Mouse (Mus musculus) left cerebral cortex, adult 2 months (tissue): ENCODE data around the gene Elf3. TPM values are rescaled to one million over a fixed set of nuclear protein-coding genes. Genes with fewer than 3 reads are reported as not detected.
A peak's percentile ranks its signal among the peaks of the same experiment; 100 is the strongest.

Experiments used
- DNase-seq, 2 experiments: peaks; one replicate each; pipeline ENCODE4 v3.0.0; 2021 to 2022; ENCODE audit warnings: low spot score in 2 of 2, mixed read lengths in 1 of 2; ENCODE audit errors: extremely low spot score in 1 of 2
- H3K27ac ChIP-seq: fragments of 200-600 bp; 2 replicates; pipeline ENCODE4 v1.8.1; 2022
- H3K4me3 ChIP-seq: fragments of 200-600 bp; 2 replicates; pipeline ENCODE4 v1.8.1; 2022
- CTCF ChIP-seq: fragments of 200-600 bp; IDR thresholded peaks from 2 replicates; pipeline ENCODE4 v1.8.1; 2022; ENCODE audit warnings: antibody characterized with exemption, mild to moderate bottlenecking, moderate library complexity
- intact Hi-C: fragments of 180-260 bp; cut with DNase I; formaldehyde crosslinking; loops from one replicate; pipeline ENCODE4 v1.15.1; 2025
- long read RNA-seq, 2 experiments: library from polyadenylated mRNA; stranded (forward); transcript quantifications; one replicate each; pipeline ENCODE4 v2.0.0; 2021; ENCODE audit warnings: borderline mapping rate in 2 of 2
- total RNA-seq, 2 experiments: library from RNA; stranded (reverse); gene quantifications; 2 replicates each; pipeline ENCODE4 v1.2.3; 2021

Elf3 gene
- total RNA-seq = not detected
- long read RNA-seq, experiment 1 = 0 reads
- long read RNA-seq, experiment 2 = 0 reads

- Histone ChIP-seq H3K27ac (no peak within 1 kb of the TSS), H3K4me3 (no peak within 1 kb of the TSS; the same call in 1 of the 2 replicates)
- no peak for TF ChIP-seq CTCF
- no peak for DNase-seq
- intact Hi-C loops = loop anchor here (1.0 to 2.0 kb wide), 2 partner anchors 86 to 110 kb away; no protein-coding TSS in a partner anchor
These were observed at the start of gene Elf3 for GRCm38 (mm10) chr1:135258380-135259127. Elf3 (minus strand) TSS chr1:135258568.

GRCm38 (mm10) chr1:135290908-135291307 is 32.5 kb upstream of the Elf3 start:
- TF ChIP-seq CTCF = no peak
- Histone ChIP-seq H3K4me3 (no peak overlapping the region), H3K27ac (no peak overlapping the region)
- intact Hi-C loops = no loop called here
- no peak for DNase-seq

- no peak for DNase-seq
- TF ChIP-seq CTCF = no peak
- no peak overlapping the region for H3K27ac ChIP-seq
- no peak overlapping the region for H3K4me3 ChIP-seq
- intact Hi-C loops = no loop called here
These were observed 27.9 kb upstream of the Elf3 start for GRCm38 (mm10) chr1:135286311-135286710.

- intact Hi-C loops = no loop called here
- Histone ChIP-seq H3K27ac (peak within 1 kb of the TSS; percentile 93), H3K4me3 (peak within 1 kb of the TSS; percentile 98)
- TF ChIP-seq CTCF = no peak; the same call in 1 of the 2 replicates
- peak; percentile 69 to 74 for DNase-seq
These were observed 25.5 kb upstream of the Elf3 start, which contains the start of gene Rnpep for GRCm38 (mm10) chr1:135283826-135284291. Rnpep (minus strand) TSS chr1:135284084.

DNA sequence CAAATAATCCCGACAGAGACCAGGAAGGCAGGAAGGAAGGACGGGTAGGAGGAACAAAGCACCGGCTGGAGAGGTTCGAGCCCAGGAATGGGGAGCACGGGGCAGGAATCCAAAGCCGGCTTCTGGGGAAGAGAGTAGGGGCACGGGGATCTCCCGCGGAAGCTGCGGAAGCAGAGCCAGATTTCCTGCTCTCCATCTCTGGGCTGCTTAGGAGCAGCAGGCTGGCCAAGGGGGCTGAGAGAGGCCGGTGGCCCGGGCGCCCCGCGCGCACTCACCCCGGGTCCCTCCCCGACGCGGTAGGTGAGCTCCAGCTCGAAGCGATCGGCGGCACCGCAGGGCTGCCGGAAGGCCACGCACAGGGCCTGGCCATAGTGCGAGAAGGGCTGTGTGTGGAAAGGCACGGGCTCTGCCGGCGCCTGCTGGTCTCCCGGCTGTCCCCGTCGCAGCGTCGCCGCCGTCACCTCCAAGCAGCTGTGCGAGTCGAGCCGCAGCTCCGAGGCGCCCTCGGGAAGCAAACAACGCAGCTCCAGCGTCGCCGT is 25.0 kb upstream of the Elf3 start:
- TF ChIP-seq CTCF = no peak
- intact Hi-C loops = no loop called here
- peak; percentile 47 to 58 for DNase-seq
- H3K27ac ChIP-seq = peak overlapping the region; percentile 93
- H3K4me3 ChIP-seq = peak overlapping the region; percentile 98

- H3K4me3 ChIP-seq = peak overlapping the region; percentile 98
- no peak for DNase-seq
- H3K27ac ChIP-seq = peak overlapping the region; percentile 93
- intact Hi-C loops = no loop called here
- TF ChIP-seq CTCF = no peak
These were observed 24.3 kb upstream of the Elf3 start for GRCm38 (mm10) chr1:135282536-135283286.

GRCm38 (mm10) chr1:135281841-135282240 is 23.5 kb upstream of the Elf3 start:
- H3K4me3 ChIP-seq = no peak overlapping the region
- no peak for DNase-seq
- intact Hi-C loops = loop anchor here (2.0 kb wide), 1 partner anchor 87 kb away; no protein-coding TSS in a partner anchor
- no peak overlapping the region for H3K27ac ChIP-seq
- no peak for TF ChIP-seq CTCF

GRCm38 (mm10) chr1:135280646-135281045 is 22.3 kb upstream of the Elf3 start:
- no peak for TF ChIP-seq CTCF
- DNase-seq = peak; percentile 34 to 56
- Histone ChIP-seq H3K27ac (no peak overlapping the region), H3K4me3 (no peak overlapping the region)
- intact Hi-C loops = loop anchor here (2.0 kb wide), 1 partner anchor 88 kb away; no protein-coding TSS in a partner anchor

DNA sequence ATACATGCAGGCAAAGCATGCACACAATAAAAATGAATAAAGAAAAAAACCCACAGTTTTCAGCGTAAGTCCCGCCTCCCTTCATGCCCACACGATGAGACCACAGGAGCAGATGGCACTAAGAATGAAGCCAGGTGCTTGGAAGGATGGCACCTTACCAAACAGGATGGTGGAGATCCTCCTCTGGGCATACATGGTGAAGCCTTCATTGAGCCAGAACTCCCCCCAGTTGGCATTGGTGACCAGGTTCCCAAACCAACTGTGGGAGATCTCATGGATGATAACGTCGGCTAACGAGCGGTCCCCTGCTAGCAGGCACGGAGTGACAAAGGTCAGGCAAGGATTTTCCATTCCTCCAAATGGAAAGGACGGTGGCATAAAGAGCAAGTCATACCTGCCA is 13.0 kb upstream of the Elf3 start:
- H3K27ac ChIP-seq = no peak overlapping the region
- intact Hi-C loops = no loop called here

GRCm38 (mm10) chr1:135267663-135268446 is 9.5 kb upstream of the Elf3 start:
- DNase-seq = no peak
- intact Hi-C loops = no loop called here
- TF ChIP-seq CTCF = no peak; the same call in 1 of the 2 replicates
- Histone ChIP-seq H3K27ac (no peak overlapping the region), H3K4me3 (no peak overlapping the region)

More for the DNA sequence above, 13.0 kb upstream of the Elf3 start:
- no peak for DNase-seq
- no peak overlapping the region for H3K4me3 ChIP-seq
- TF ChIP-seq CTCF = no peak

GRCm38 (mm10) chr1:135265834-135266233 is 7.5 kb upstream of the Elf3 start:
- Histone ChIP-seq H3K27ac (no peak overlapping the region), H3K4me3 (no peak overlapping the region)
- no peak for DNase-seq
- no peak for TF ChIP-seq CTCF
- intact Hi-C loops = no loop called here
